Mouse (Mus musculus) embryonic facial prominence, embryonic 12.5 days (tissue): Measurements from ENCODE around the gene Slamf1. TPM values are rescaled to one million over a fixed set of nuclear protein-coding genes. Genes with fewer than 3 reads are reported as not detected.

ENCODE experiments used
- ATAC-seq: fragments of 200-750 bp; cut with Nextera tagmentation; 2 replicates; pipeline ENCODE4 v1.8.0; 2017; ENCODE audit not compliant: insufficient number of reproducible peaks, insufficient read depth, low FRiP score, low TSS enrichment
- H3K27ac ChIP-seq: fragments of 300-500 bp; sonication (generic); 2 replicates; pipeline ENCODE4 v1.5.1; 2016; ENCODE audit warnings: mild to moderate bottlenecking
- H3K27me3 ChIP-seq: fragments of 300-500 bp; sonication (generic); 2 replicates; pipeline ENCODE4 v1.6.1; 2016; ENCODE audit warnings: mild to moderate bottlenecking, moderate library complexity
- H3K36me3 ChIP-seq: fragments of 300-500 bp; sonication (generic); 2 replicates; pipeline ENCODE4 v1.6.1; 2016; ENCODE audit warnings: mild to moderate bottlenecking
- H3K4me1 ChIP-seq: fragments of 300-500 bp; sonication (generic); 2 replicates; pipeline ENCODE4 v1.6.1; 2016
- H3K4me2 ChIP-seq: fragments of 300-500 bp; sonication (generic); replicated peaks from 2 replicates; pipeline ENCODE4 v1.6.1; 2016; ENCODE audit warnings: mild to moderate bottlenecking, moderate library complexity
- H3K4me3 ChIP-seq: fragments of 300-500 bp; sonication (generic); 2 replicates; pipeline ENCODE4 v1.5.1; 2016; ENCODE audit warnings: mild to moderate bottlenecking
- H3K9ac ChIP-seq: fragments of 300-500 bp; sonication (generic); 2 replicates; pipeline ENCODE4 v1.6.1; 2016; ENCODE audit warnings: mild to moderate bottlenecking, moderate library complexity
- H3K9me3 ChIP-seq: fragments of 300-500 bp; sonication (generic); 2 replicates; pipeline ENCODE4 v1.6.1; 2016; ENCODE audit warnings: mild to moderate bottlenecking, moderate library complexity
- WGBS: fragments of 180-500 bp; shearing (Covaris S2); methylation state at CpG from one replicate; pipeline ENCODE4 v1.1.7; 2016; 5-methylcytosine and 5-hydroxymethylcytosine counted together
- polyA plus RNA-seq: library from polyadenylated mRNA; unstranded; fragments of >200 nt; fragmentation: Nextera tagmentation; extraction: Ambion mirVana; gene quantifications from 2 replicates; pipeline ENCODE4 v1.2.1, GENCODE M21; 2016

Slamf1 gene
- polyA plus RNA-seq, 1 experiment from 2014 or later = 0.37 TPM

DNA sequence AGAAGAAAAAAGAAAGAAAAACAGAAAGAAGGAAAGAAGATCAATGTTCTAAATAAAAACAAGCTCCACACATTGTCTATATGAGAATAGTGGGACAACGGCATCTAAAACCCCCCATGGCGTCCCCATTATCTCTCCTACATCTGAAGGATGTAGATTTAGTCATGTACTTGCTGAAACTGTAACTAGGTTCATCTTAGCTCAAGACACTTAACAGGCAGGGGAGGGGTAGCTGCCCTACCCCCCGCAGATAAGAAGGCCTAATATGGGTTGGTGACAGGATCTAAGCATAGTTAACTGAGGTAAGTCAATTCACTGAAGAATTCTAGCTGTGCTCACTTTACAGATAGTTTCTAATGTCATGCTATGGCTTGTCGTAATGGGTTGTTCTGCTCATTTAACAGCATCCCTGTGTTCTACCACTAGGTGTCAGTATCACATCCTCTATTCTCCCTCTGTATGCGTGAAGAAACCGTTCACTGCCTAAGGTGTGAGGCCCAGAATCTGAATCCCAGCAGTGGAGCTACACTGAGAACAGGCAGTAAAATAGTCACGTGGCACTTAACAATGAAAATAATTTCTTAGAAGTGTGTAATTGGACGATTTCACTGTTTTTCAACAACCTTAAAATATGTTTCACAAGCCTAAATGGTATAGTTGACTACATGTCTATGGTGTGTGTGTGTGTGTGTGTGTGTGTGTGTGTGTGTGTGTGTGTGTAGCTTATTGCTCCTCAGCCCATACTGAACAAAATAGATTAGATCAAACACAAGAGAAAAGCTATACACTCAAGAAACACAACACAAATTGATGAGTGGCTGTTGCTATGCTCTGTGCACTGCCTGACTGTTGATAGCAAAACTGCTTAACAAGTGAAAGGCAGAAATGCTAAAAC is 48.9 kb downstream of the Slamf1 start:
- Histone ChIP-seq H3K4me2 (no peak overlapping the region), H3K9ac (no peak overlapping the region), H3K27me3 (no peaks in the 10 kb centered on the region), H3K9me3 (no peaks in the 10 kb centered on the region), H3K4me3 (no peak overlapping the region), H3K4me1 (no peaks in the 10 kb centered on the region), H3K27ac (no peak overlapping the region), H3K36me3 (no peaks in the 10 kb centered on the region)
- WGBS = 16% methylated on average over 8 of the region's 8 CpGs
- ATAC-seq = peak; percentile 80; the same call in 1 of the 2 replicates

DNA sequence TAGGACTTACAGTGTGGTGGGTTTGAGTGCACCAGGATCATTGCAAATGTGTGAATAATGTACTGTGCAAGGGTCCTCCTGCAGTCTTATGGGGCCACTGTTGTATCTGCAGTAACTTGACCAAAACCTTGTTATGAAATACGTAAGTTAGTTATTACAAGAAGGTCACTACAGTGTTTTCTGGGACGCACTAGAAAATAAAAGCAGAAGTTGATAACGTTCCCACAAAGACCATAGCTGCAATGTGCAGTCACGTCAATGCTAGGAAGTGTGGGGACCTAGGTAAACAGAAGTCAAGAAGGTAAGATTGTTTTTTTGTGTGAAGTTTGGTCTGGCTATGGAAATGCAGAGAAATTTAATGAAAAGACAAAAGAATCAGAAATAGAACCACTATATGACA is 50.1 kb downstream of the Slamf1 start:
- H3K4me3 ChIP-seq = no peak overlapping the region
- no peaks in the 10 kb centered on the region for H3K4me1 ChIP-seq
- H3K4me2 ChIP-seq = no peak overlapping the region
- H3K36me3 ChIP-seq = no peaks in the 10 kb centered on the region
- H3K9ac ChIP-seq = no peak overlapping the region
- H3K27me3 ChIP-seq = no peaks in the 10 kb centered on the region
- no peaks in the 10 kb centered on the region for H3K9me3 ChIP-seq
- no peak for ATAC-seq
- WGBS = 80% methylated on average over 4 of the region's 4 CpGs
- no peak overlapping the region for H3K27ac ChIP-seq

DNA sequence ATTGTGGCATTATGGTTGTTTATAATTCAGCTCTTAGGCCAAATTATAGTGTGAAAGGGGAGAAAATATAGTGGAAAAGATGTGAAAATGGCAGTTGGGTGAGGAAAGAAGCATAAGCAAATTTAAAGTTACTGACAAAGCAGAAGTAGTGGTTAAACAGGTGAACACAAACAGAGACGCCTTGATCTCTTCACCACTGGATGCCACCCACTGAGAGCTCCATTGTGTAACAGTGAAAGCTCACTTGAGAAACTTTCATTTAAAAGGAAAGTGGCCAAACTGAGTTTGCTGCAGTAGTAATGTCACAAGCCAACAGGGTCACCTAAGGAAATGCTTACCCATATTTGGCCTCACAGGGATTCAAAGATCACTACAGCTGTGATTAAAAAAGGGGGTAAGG is 54.4 kb downstream of the Slamf1 start:
- Histone ChIP-seq H3K4me3 (no peak overlapping the region), H3K4me2 (no peak overlapping the region), H3K36me3 (no peaks in the 10 kb centered on the region), H3K27ac (no peak overlapping the region), H3K27me3 (no peaks in the 10 kb centered on the region), H3K9me3 (no peaks in the 10 kb centered on the region), H3K4me1 (no peaks in the 10 kb centered on the region), H3K9ac (no peak overlapping the region)
- 27% methylated on average over 1 of the region's 1 CpGs for WGBS
- ATAC-seq = no peak

DNA sequence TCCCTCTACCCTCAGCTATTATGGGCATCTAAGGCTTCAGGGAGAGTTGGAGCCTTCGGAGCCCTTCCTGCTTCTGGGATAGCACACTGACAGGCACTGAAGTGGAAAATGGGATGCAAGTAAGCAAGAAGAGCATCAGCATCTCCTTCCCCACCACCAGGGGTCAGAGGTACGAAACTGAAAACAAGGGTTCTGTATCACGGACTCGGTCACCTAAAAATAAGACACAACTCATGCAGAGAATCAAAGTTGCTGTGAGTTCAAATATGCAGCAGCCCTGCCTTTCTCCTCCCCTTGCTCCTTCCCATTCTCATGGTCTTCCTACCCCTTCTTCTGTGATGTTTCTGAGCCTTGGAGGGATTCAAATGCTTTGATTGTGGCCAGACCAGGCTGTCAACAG is 58.5 kb downstream of the Slamf1 start:
- Histone ChIP-seq H3K9me3 (no peaks in the 10 kb centered on the region), H3K4me3 (no peak overlapping the region), H3K9ac (no peak overlapping the region), H3K36me3 (no peaks in the 10 kb centered on the region), H3K4me1 (no peaks in the 10 kb centered on the region), H3K27me3 (no peaks in the 10 kb centered on the region), H3K4me2 (no peak overlapping the region), H3K27ac (no peak overlapping the region)
- WGBS = 40% methylated on average over 4 of the region's 4 CpGs
- no peak for ATAC-seq

DNA sequence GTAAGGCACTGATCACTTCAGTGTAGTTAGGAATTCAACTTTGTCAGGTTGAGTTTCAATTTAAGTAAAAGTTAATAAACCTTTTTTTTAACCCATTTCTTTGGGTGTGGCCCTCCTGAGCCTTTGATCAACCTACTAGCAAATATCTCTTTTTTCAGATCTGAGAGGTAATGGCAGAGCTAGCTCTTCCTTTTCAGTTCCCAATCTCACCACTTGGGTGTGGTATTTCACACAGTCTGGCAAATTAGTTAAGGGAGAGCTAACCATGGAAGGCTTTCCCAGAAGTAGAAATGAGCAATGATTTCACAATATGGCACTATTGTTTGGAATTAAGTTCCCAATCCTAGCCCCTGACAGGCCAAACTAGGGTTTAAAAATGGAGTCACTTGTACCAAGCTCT is 59.2 kb downstream of the Slamf1 start:
- H3K4me3 ChIP-seq = no peak overlapping the region
- no peak overlapping the region for H3K4me2 ChIP-seq
- H3K27me3 ChIP-seq = no peaks in the 10 kb centered on the region
- H3K4me1 ChIP-seq = no peaks in the 10 kb centered on the region
- no peak for ATAC-seq
- H3K9ac ChIP-seq = no peak overlapping the region
- no peaks in the 10 kb centered on the region for H3K9me3 ChIP-seq
- H3K36me3 ChIP-seq = no peaks in the 10 kb centered on the region
- no peak overlapping the region for H3K27ac ChIP-seq

DNA sequence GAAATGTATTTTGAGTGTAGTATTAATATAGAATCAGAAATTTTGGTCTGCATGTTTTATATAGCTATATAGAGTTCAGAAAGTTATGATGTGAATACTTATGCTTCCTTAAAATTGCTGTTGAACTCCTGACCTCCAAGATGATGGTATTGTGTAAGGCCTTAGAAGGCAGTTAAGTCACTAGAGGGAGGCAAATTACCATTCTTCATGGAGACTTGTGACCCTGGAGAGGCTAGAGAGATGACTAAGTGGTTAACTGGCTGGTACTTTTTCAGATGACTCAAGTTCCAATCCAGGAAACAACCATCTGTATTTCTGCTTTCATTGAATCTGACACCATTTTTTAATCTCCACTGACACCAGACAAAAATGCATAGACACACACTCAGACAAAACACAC is 60.7 kb downstream of the Slamf1 start:
- H3K36me3 ChIP-seq = no peaks in the 10 kb centered on the region
- H3K27ac ChIP-seq = no peak overlapping the region
- ATAC-seq = no peak
- no peaks in the 10 kb centered on the region for H3K4me1 ChIP-seq
- no peak overlapping the region for H3K4me3 ChIP-seq
- H3K9ac ChIP-seq = no peak overlapping the region
- no peaks in the 10 kb centered on the region for H3K9me3 ChIP-seq
- no peak overlapping the region for H3K4me2 ChIP-seq
- H3K27me3 ChIP-seq = no peaks in the 10 kb centered on the region

DNA sequence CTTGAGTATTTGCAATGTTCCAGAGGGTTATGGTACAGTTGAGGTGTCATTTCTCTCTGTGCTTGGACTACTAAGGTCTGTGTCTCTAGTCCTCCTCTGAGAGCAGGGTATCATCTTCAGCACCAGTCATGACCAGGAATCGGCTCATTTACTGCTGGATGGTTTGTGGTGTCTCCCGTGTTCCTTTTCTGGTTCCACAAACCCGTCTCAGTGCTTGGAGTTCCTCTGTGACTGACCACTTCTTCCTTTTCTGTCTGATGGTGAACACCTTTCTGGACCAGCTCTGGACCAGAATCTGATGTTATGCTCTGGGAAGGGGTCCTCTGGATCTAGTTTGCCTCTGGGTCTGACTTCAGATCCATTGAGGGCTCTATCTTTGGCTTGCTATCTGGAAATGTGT is 72.6 kb downstream of the Slamf1 start, which contains the start of gene Cd84:
Gene Cd84, plus strand, starts transcription at position 210 of the 400 bp plus-strand sequence.
- Histone ChIP-seq H3K4me2 (no peak within 1 kb of the TSS), H3K4me1 (no peaks in the 10 kb centered on the region), H3K9ac (no peak within 1 kb of the TSS), H3K9me3 (no peaks in the 10 kb centered on the region), H3K4me3 (no peak within 1 kb of the TSS), H3K27ac (no peak within 1 kb of the TSS), H3K27me3 (no peaks in the 10 kb centered on the region), H3K36me3 (no peaks in the 10 kb centered on the region)
- WGBS = 79% methylated on average over 3 of the region's 3 CpGs
- ATAC-seq = no peak

DNA sequence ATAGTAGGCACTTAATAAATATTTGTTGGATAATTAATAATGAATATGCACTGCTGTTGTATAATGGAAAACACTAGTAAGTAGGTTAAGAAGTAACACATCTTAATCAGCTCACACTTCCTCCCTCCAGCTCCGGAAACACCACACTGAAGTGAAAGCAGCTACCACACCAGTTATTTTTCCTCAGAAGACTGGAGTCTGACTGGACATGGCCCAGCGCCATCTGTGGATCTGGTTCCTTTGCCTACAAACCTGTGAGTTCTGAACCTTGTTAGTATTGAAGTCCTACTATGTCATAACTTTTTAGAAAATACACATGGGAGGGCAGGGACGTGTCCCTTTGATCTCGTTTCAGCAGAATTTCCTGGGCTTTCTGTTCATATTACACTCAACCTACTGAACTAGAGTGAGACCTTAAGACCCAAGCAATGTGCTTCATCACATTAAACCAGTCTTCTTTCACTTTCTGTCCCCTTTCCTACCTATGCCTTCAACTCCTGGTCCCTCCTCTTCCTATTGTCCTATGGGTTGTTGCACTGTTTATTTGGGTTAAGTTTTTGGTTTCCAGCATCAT is 73.6 kb downstream of the Slamf1 start:
- ATAC-seq = no peak
- no peaks in the 10 kb centered on the region for H3K36me3 ChIP-seq
- H3K9me3 ChIP-seq = no peaks in the 10 kb centered on the region
- no peak overlapping the region for H3K9ac ChIP-seq
- WGBS = 81% methylated on average over 4 of the region's 4 CpGs
- H3K4me3 ChIP-seq = no peak overlapping the region
- no peaks in the 10 kb centered on the region for H3K27me3 ChIP-seq
- H3K4me1 ChIP-seq = no peaks in the 10 kb centered on the region
- no peak overlapping the region for H3K4me2 ChIP-seq
- no peak overlapping the region for H3K27ac ChIP-seq

DNA sequence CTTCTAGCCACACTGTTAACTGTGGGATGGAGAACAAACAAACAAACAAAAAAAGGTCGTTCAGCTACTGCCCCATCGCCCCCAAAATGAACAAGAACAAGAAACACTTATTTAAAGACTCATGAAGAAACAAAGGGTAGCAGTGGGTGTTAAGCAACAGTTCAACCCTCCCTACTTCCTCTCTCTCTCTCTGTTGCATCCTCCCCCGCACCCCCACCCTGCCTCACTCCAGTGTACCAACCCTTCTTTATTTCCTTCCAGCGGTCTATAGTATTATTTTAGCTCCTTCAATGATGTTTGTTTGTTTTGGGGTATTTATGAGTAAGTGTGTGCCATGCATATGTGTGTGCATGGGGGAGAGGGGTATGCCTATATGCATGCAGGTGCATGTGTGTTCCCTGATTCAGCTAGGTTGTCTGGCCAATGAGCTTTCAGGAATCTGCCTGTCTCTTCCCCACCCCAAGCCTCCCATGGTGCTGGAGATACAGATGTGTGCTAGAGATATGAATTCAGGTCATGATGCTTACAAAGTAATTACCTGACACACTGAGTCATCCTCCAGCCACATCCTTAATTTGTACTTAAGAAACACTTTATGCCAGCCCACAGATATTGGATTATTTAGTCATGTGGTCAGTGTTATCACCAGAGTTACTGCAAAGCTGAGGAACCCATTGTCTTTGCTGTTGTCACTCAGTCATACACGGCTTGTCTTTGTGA is 78.3 kb downstream of the Slamf1 start:
- no peak overlapping the region for H3K9ac ChIP-seq
- H3K36me3 ChIP-seq = no peaks in the 10 kb centered on the region
- no peaks in the 10 kb centered on the region for H3K9me3 ChIP-seq
- no peaks in the 10 kb centered on the region for H3K4me1 ChIP-seq
- no peak for ATAC-seq
- WGBS = 74% methylated on average over 5 of the region's 5 CpGs
- H3K27ac ChIP-seq = no peak overlapping the region
- H3K4me2 ChIP-seq = no peak overlapping the region
- no peak overlapping the region for H3K4me3 ChIP-seq
- no peaks in the 10 kb centered on the region for H3K27me3 ChIP-seq

DNA sequence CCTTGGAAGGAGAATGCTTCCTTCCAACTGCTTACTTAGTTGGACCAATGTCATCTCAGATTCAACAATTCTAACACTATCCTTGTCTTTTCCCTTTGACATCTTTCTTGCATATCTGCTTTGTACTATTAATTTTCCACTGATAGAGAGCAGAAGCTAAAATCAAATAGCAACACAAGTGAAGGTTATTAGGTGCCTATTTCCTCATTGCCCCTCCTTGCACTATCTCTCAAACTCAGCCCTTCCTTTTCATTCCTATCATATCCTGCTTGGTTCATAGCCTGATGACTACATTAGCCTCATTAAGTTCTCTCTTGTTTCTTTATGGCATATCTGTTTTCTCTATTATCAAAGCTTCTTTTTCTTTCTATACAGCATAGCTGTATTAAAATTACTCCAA is 81.3 kb downstream of the Slamf1 start:
- Histone ChIP-seq H3K4me3 (no peak overlapping the region), H3K9ac (no peak overlapping the region), H3K4me2 (no peak overlapping the region), H3K27me3 (no peaks in the 10 kb centered on the region), H3K36me3 (no peaks in the 10 kb centered on the region), H3K4me1 (no peaks in the 10 kb centered on the region), H3K27ac (no peak overlapping the region), H3K9me3 (no peaks in the 10 kb centered on the region)
- no peak for ATAC-seq

DNA sequence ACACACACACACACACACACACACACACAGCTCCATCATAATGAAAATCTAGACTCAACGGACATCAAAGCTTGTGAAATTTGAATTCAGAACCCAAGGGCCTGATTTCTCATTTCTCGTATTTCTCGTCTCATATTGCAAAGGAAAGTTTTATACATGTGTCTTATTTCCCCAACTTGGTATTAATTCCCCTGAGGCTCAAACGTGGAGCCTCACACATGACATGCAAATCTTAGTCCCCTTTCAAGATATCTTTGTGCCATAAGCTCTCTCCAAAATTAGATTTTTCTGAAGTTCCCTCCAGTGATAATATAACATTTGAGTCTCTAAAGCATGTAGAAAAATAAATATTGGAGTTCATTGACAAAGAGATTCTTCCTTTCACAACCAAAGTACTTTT is 81.8 kb downstream of the Slamf1 start:
- H3K4me3 ChIP-seq = no peak overlapping the region
- H3K4me2 ChIP-seq = no peak overlapping the region
- H3K36me3 ChIP-seq = no peaks in the 10 kb centered on the region
- H3K9me3 ChIP-seq = no peaks in the 10 kb centered on the region
- no peak overlapping the region for H3K27ac ChIP-seq
- no peaks in the 10 kb centered on the region for H3K4me1 ChIP-seq
- no peaks in the 10 kb centered on the region for H3K27me3 ChIP-seq
- WGBS = 83% methylated on average over 4 of the region's 4 CpGs
- no peak overlapping the region for H3K9ac ChIP-seq
- ATAC-seq = no peak

DNA sequence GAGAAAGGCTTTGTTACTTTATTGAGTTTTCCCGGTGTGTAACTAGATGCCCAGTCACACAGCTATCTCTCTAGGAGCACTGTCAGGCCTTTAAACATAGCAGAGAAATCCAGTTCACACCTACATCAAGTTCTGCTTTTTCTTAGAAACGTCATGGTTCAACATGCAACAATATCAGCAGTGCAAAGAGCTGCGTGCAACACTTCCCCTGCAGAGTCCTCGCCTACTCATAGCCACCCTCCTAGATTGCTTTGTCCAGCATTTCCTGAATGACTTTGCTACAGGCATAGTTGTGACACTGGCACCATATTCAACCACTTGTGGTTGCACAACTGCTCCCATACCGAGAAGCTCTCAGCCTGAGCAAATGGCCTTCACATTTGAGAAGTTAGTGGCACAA is 82.5 kb downstream of the Slamf1 start:
- no peak overlapping the region for H3K4me3 ChIP-seq
- H3K9me3 ChIP-seq = no peaks in the 10 kb centered on the region
- no peak overlapping the region for H3K4me2 ChIP-seq
- H3K27ac ChIP-seq = no peak overlapping the region
- no peaks in the 10 kb centered on the region for H3K36me3 ChIP-seq
- H3K4me1 ChIP-seq = no peaks in the 10 kb centered on the region
- no peak overlapping the region for H3K9ac ChIP-seq
- 87% methylated on average over 5 of the region's 5 CpGs for WGBS
- no peak for ATAC-seq
- no peaks in the 10 kb centered on the region for H3K27me3 ChIP-seq
